8 mouse cellular contexts compared by ENCODE assay signal in the genomic region with DNA sequence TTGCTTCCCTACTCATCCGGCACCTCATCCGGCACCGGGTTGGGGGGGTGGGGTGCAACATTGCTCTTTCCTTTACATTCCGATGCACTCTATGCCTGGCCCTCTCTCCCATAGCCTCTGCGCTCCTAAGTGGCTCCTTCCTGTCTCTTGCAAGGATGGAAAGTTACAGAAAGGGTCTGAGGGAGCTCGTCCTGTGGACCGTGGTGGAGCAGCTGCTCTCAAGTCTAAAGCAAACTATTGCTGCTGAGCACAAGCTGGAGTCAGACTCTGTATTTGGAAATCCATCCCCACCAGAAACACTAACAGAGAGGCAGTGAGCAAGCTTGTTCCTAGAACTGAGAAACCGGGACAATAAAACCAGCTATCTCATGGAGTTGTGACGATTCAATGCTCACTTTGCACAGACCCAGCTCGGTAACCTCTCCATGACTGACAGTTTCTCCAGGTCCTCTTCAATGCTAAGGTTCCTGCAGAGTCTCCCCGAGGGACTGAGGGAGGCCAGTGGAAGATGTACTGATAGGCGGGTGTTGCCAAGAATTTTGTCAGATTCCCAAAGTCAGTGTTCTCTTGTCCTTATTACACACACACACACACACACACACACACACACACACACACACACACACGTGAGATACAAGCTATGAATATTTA. TPM values are rescaled to one million over a fixed set of nuclear protein-coding genes. Genes with fewer than 3 reads are reported as not detected.
DNase-seq lines count a peak whose midpoint lies in the region; ATAC-seq and TF ChIP-seq lines count a peak whose summit lies in the region.

No protein-coding gene starts in this region.

- ATAC-seq in heart, embryonic 14.5 days (ENCODE audit: insufficient number of reproducible peaks, insufficient read depth, low FRiP score, low read depth), result no peak

- H3K9ac ChIP-seq in heart, embryonic 14.5 days (ENCODE audit: low read length), result peak overlapping the region; percentile 97
- H3K9ac ChIP-seq in liver, adult 2 months (ENCODE audit: low read depth, low read length), result peak overlapping the region; percentile 84

- H3K79me2 ChIP-seq in liver, adult 2 months (ENCODE audit: control insufficient read depth, insufficient read depth, low read length), result peaks cover 27% of the 10 kb centered on the region; the same call in 1 of the 2 replicates

- H3K27me3 ChIP-seq in heart, embryonic 14.5 days (ENCODE audit: control insufficient read depth, insufficient read depth, low read length), result no peaks in the 10 kb centered on the region
- no peaks in the 10 kb centered on the region for H3K27me3 ChIP-seq in liver, adult 2 months (ENCODE audit: control insufficient read depth, insufficient read depth, low read length)

- TF ChIP-seq POLR2A in liver, adult 2 months (IDR thresholded peaks at IDR 0.05; ENCODE audit: extremely low read depth, insufficient read depth, low read length), result no peak
- no peak for TF ChIP-seq POLR2A in olfactory bulb, adult 2 months (IDR thresholded peaks at IDR 0.05; ENCODE audit: insufficient read depth, low read depth, low read length)

- TF ChIP-seq CTCF in layer of hippocampus, adult 2 months (conservative IDR thresholded peaks at IDR 0.05), result no peak
- no peak for TF ChIP-seq CTCF in liver, adult 2 months (IDR thresholded peaks at IDR 0.05; ENCODE audit: low read depth, low read length)
- TF ChIP-seq CTCF in olfactory bulb, adult 2 months (IDR thresholded peaks at IDR 0.05; ENCODE audit: insufficient read depth, low read depth, low read length), result no peak

- peak overlapping the region; percentile 92 for H3K27ac ChIP-seq in layer of hippocampus, adult 2 months
- peak overlapping the region; percentile 74 to 91 for H3K27ac ChIP-seq in heart, embryonic 14.5 days (replicated peaks in 1 of 2; ENCODE audit: control insufficient read depth in 1 of 2, insufficient read depth in 1 of 2, low read depth in 2 of 2, low read length in 2 of 2)
- H3K27ac ChIP-seq in liver, adult 2 months (replicated peaks; ENCODE audit: insufficient read depth, low read depth, low read length), result peak overlapping the region; percentile 70
- H3K27ac ChIP-seq in olfactory bulb, adult 2 months (ENCODE audit: insufficient read depth, low read depth, low read length), result no peak overlapping the region

- no peaks in the 10 kb centered on the region for H3K36me3 ChIP-seq in heart, embryonic 14.5 days (ENCODE audit: control insufficient read depth, insufficient read depth, low read length)
- no peaks in the 10 kb centered on the region for H3K36me3 ChIP-seq in liver, adult 2 months (ENCODE audit: control insufficient read depth, insufficient read depth, low read length)

- peak overlapping the region; percentile 92 for H3K4me3 ChIP-seq in layer of hippocampus, adult 2 months
- peak overlapping the region; percentile 65 to 98 for H3K4me3 ChIP-seq in heart, embryonic 14.5 days (ENCODE audit: control insufficient read depth in 1 of 2, insufficient read depth in 1 of 2, low read depth in 1 of 2, low read length in 2 of 2)
- peak overlapping the region; percentile 77 for H3K4me3 ChIP-seq in liver, adult 2 months (ENCODE audit: insufficient read depth, low read depth, low read length)
- H3K4me3 ChIP-seq in olfactory bulb, adult 2 months (ENCODE audit: insufficient read depth, low read depth, low read length), result peak overlapping the region; percentile 79

- no peaks in the 10 kb centered on the region for H3K9me3 ChIP-seq in heart, embryonic 14.5 days (ENCODE audit: control insufficient read depth, low read length)

- peaks cover 7 to 12% of the 10 kb centered on the region in 2 experiments for H3K4me1 ChIP-seq in heart, embryonic 14.5 days (ENCODE audit: control insufficient read depth in 2 of 2, insufficient read depth in 2 of 2, low read length in 2 of 2)
- peaks cover 18% of the 10 kb centered on the region for H3K4me1 ChIP-seq in liver, adult 2 months (ENCODE audit: control insufficient read depth, insufficient read depth, low read length)
- H3K4me1 ChIP-seq in olfactory bulb, adult 2 months (ENCODE audit: control insufficient read depth, insufficient read depth, low read length), result peaks cover 6% of the 10 kb centered on the region

- 0% methylated on average over 13 of the region's 13 CpGs for WGBS in heart, embryonic 14.5 days
- WGBS in liver, adult 2 months, result under 1% methylated on average over 13 of the region's 13 CpGs
- WGBS in olfactory bulb, adult 2 months, result under 1% methylated on average over 13 of the region's 13 CpGs

- peak overlapping the region; percentile 78 for H3K4me2 ChIP-seq in heart, embryonic 14.5 days (ENCODE audit: low read length)

- DNase-seq in layer of hippocampus, adult 2 months (ENCODE audit: low spot score in 2 of 2), result no peak
- no peak for DNase-seq in layer of hippocampus, adult 9-11 months
- DNase-seq in adipocyte (ENCODE audit: low spot score), result peak; percentile 29
- DNase-seq in liver, adult 2 months (ENCODE audit: extremely low read depth, low read depth, low spot score), result peak; percentile 62
- no peak for DNase-seq in layer of hippocampus, adult 9-10 months (ENCODE audit: low spot score)
- DNase-seq in urinary bladder, postnatal 14 days (ENCODE audit: low spot score), result no peak

RNA-seq across cellular contexts. Expression of a gene that starts 1.0 kb away (rescaled TPM):
- 10 to 100 TPM; 48.9 to 52.4 TPM for total RNA-seq in layer of hippocampus, adult 2 months (2021)
- polyA plus RNA-seq in heart, embryonic 14.5 days (2014; fragmentation: Nextera tagmentation; extraction: Ambion mirVana), result 18.9 and 19.1 TPM in 2 replicates
- 18.3 and 19.9 TPM in 2 replicates for total RNA-seq in liver, adult 2 months (2014; rRNA removed)
- polyA plus RNA-seq in liver, adult 2 months (2012; rRNA removed), result 11.4 and 12.2 TPM in 2 replicates
- not detected in 2 replicates for polyA plus RNA-seq in olfactory bulb, adult 2 months (2012; ENCODE audit: insufficient read depth, insufficient read length, low replicate concordance, missing spikeins)

RNA-seq across cellular contexts. Expression of a gene that starts 42.6 kb away (rescaled TPM):
- total RNA-seq in layer of hippocampus, adult 2 months (2021), result 100 to 1,000 TPM; 111 TPM
- polyA plus RNA-seq in heart, embryonic 14.5 days (2014; fragmentation: Nextera tagmentation; extraction: Ambion mirVana), result 19.8 and 22.3 TPM in 2 replicates
- total RNA-seq in liver, adult 2 months (2014; rRNA removed), result 464 and 499 TPM in 2 replicates
- polyA plus RNA-seq in liver, adult 2 months (2012; rRNA removed), result 610 and 703 TPM in 2 replicates
- not detected in 2 replicates for polyA plus RNA-seq in olfactory bulb, adult 2 months (2012; ENCODE audit: insufficient read depth, insufficient read length, low replicate concordance, missing spikeins)

Comparison
In these comparisons a context has a peak if more than half of its experiments do, and no peak if none do; other contexts are left out.
1. DNase-seq: peak in adipocyte (single experiment) and liver, adult 2 months (single experiment); none in layer of hippocampus, adult 2 months (0 of 2), layer of hippocampus, adult 9-11 months (single experiment), layer of hippocampus, adult 9-10 months (single experiment) and urinary bladder, postnatal 14 days (single experiment).
2. RNA of a gene that starts 42.6 kb away (polyA plus RNA-seq): 610 to 703 TPM in liver, adult 2 months; 19.8 to 22.3 TPM in heart, embryonic 14.5 days and not detected in olfactory bulb, adult 2 months; every median in the first group is over 10 times any median in the second.
3. Peak in every context shown above with its lines, with median percentiles within 50 percentile points of each other: H3K4me3 ChIP-seq.